Mouse (Mus musculus) adrenal gland, adult (tissue): ENCODE data around the gene Vwde.

Experiments used
- DNase-seq, 2 experiments: peaks; one replicate each; pipeline ENCODE4 v3.0.0; 2022 to 2023; ENCODE audit warnings: low spot score in 1 of 2; ENCODE audit not compliant: inconsistent age in 2 of 2

Gene Vwde

GRCm38 (mm10) chr6:13224596-13225227 lies at the start of gene Vwde:
Gene Vwde (minus strand): TSS chr6:13224965.
- DNase-seq, result peak in 1 of 2 experiments; percentile 28

- no peak for DNase-seq
These were observed 30.6 kb upstream of the Vwde start for GRCm38 (mm10) chr6:13255341-13255740.

- DNase-seq, result peak in 1 of 2 experiments; percentile 47
These were observed 23.7 kb upstream of the Vwde start for GRCm38 (mm10) chr6:13248317-13248969.

- DNase-seq, result no peak
These were observed 18.6 kb downstream of the Vwde start for GRCm38 (mm10) chr6:13206157-13206556.

GRCm38 (mm10) chr6:13197486-13197885 lies 27.3 kb downstream of the Vwde start:
- DNase-seq, result no peak

- DNase-seq, result no peak
These were observed 37.9 kb downstream of the Vwde start for GRCm38 (mm10) chr6:13186836-13187235.

- DNase-seq, result no peak
These were observed 44.7 kb downstream of the Vwde start for GRCm38 (mm10) chr6:13180061-13180460.

- DNase-seq, result no peak
These were observed 55.2 kb downstream of the Vwde start for GRCm38 (mm10) chr6:13169459-13170150.

- DNase-seq, result no peak
These were observed 58.4 kb downstream of the Vwde start for GRCm38 (mm10) chr6:13166240-13166937.

GRCm38 (mm10) chr6:13159437-13159836 lies 65.3 kb downstream of the Vwde start:
- peak in 1 of 2 experiments; percentile 18 for DNase-seq

- DNase-seq, result no peak
These were observed 70.7 kb downstream of the Vwde start for GRCm38 (mm10) chr6:13153888-13154697.

- peak; percentile 13 to 71 for DNase-seq
These were observed 72.6 kb downstream of the Vwde start for GRCm38 (mm10) chr6:13152062-13152640.

- no peak for DNase-seq
These were observed 87.5 kb downstream of the Vwde start for GRCm38 (mm10) chr6:13137255-13137654.

GRCm38 (mm10) chr6:13108662-13109061 lies 116.1 kb downstream of the Vwde start:
- DNase-seq, result no peak
